In genomic region chr6:145417014-145417719, GRCm38 (mm10) we compare ENCODE assay signal across 9 mouse cellular contexts.
A peak's percentile ranks its signal among the peaks of the same experiment; 100 is the strongest.
DNase-seq lines count a peak whose midpoint lies in the region; TF ChIP-seq lines count a peak whose summit lies in the region.
"Had no signal": no experiment of that assay in that cellular context is flagged by ENCODE, and none has a peak within 500 bp of the region (broad histone marks: within the 10 kb centered on the region; RNA-seq: fewer than 3 reads in every experiment).

No protein-coding gene starts in this region.

- no peak for TF ChIP-seq POLR2A in bone marrow, adult 2 months (IDR thresholded peaks at IDR 0.05; ENCODE audit: borderline replicate concordance, control insufficient read depth, low read depth, low read length)

- no peaks in the 10 kb centered on the region for H3K9me3 ChIP-seq in E14TG2a.4 (ENCODE audit: low read length)
- H3K9me3 ChIP-seq: liver, embryonic 13.5 days had no signal

- H3K27me3 ChIP-seq in E14TG2a.4 (ENCODE audit: insufficient read depth, low read length): peaks cover 4% of the 10 kb centered on the region; the same call in 1 of the 2 replicates
- H3K27me3 ChIP-seq: liver, embryonic 13.5 days had no signal

- peak overlapping the region; percentile 48 for H3K4me3 ChIP-seq in E14TG2a.4 (replicated peaks; ENCODE audit: low read length)
- no peak overlapping the region for H3K4me3 ChIP-seq in bone marrow, adult 2 months (replicated peaks; ENCODE audit: control insufficient read depth, low read depth, low read length)
- H3K4me3 ChIP-seq: liver, embryonic 13.5 days had no signal

- no peak overlapping the region for H3K27ac ChIP-seq in bone marrow, adult 2 months (ENCODE audit: control insufficient read depth, insufficient read depth, low read depth, low read length, poor library complexity)
- H3K27ac ChIP-seq: liver, embryonic 13.5 days had no signal

- 57% methylated on average over 16 of the region's 16 CpGs for WGBS in bone marrow, adult 2 months

- TF ChIP-seq CTCF in E14TG2a.4 (conservative IDR thresholded peaks at IDR 0.05; ENCODE audit: low read length): peak; percentile 88
- TF ChIP-seq CTCF in bone marrow, adult 2 months (IDR thresholded peaks at IDR 0.05; ENCODE audit: control insufficient read depth, insufficient read depth, low read length): peak; percentile 72

- no peaks in the 10 kb centered on the region for H3K36me3 ChIP-seq in E14TG2a.4 (ENCODE audit: insufficient read depth, low read length)
- H3K36me3 ChIP-seq: liver, embryonic 13.5 days had no signal

- H3K4me1 ChIP-seq in E14TG2a.4 (replicated peaks; ENCODE audit: low read depth, low read length): no peaks in the 10 kb centered on the region; the same call in 1 of the 2 replicates
- H3K4me1 ChIP-seq in bone marrow, adult 2 months (ENCODE audit: control insufficient read depth, insufficient read depth, low read length): no peaks in the 10 kb centered on the region
- H3K4me1 ChIP-seq: liver, embryonic 13.5 days had no signal

- peak; percentile 52 to 67 for DNase-seq in layer of hippocampus, postnatal 10 days (ENCODE audit: low spot score in 2 of 2)
- DNase-seq in layer of hippocampus, postnatal 36 days: no peak
- peak; percentile 70 for DNase-seq in forelimb bud, embryonic 11.5 days (ENCODE audit: low read depth, low spot score)
- DNase-seq in kidney, postnatal 25 days: peak; percentile 50 to 60
- peak; percentile 79 for DNase-seq in retina, embryonic 14.5 days (ENCODE audit: low spot score)
- peak; percentile 46 for DNase-seq in urinary bladder, postnatal 14 days (ENCODE audit: low spot score)
- DNase-seq: liver, embryonic 13.5 days had no signal

Comparison
In these comparisons a context has a peak if more than half of its experiments do, and no peak if none do; other contexts are left out.
1. DNase-seq: peak in layer of hippocampus, postnatal 10 days (2 of 2), forelimb bud, embryonic 11.5 days (single experiment), kidney, postnatal 25 days (2 of 2), retina, embryonic 14.5 days (single experiment) and urinary bladder, postnatal 14 days (single experiment); none in layer of hippocampus, postnatal 36 days (0 of 2).